11 mouse cellular contexts compared by ENCODE assay signal in the genomic region with DNA sequence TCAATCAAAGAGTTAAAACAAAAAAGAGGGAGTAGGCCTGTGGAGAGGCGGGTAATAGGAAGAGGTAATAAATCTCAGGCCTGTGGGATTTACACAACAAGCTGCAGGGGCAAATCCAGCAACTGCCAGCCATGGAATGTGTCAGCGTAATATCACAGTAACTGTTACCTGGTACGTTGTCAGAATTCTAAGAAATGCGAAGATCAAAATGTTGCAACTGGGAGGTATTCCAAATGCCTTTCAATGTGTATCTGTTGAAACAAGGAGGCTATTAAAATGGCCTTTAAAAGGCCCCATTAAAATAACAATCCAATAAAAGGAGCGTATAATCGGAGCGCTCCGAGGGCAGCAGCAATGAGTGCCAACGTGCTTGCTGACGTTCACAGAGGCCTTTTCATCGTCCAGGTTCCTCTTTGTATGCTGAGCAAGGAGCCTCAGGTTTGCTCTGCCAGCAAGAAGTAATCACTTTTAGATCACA.
DNase-seq lines count a peak whose midpoint lies in the region; ATAC-seq and TF ChIP-seq lines count a peak whose summit lies in the region.
"Had no signal": no experiment of that assay in that cellular context is flagged by ENCODE, and none has a peak within 500 bp of the region (broad histone marks: within the 10 kb centered on the region; RNA-seq: fewer than 3 reads in every experiment).

No protein-coding gene starts in this region.

- no peaks in the 10 kb centered on the region for H3K36me3 ChIP-seq in lung, embryonic 14.5 days (ENCODE audit: insufficient read depth)
- no peaks in the 10 kb centered on the region for H3K36me3 ChIP-seq in forebrain, postnatal 0 days (ENCODE audit: insufficient read depth)
- H3K36me3 ChIP-seq in hindbrain, embryonic 16.5 days (ENCODE audit: control insufficient read depth, insufficient read depth, low read length): no peaks in the 10 kb centered on the region
- no peaks in the 10 kb centered on the region for H3K36me3 ChIP-seq in midbrain, postnatal 0 days (ENCODE audit: insufficient read depth, low read length)

- no peak for TF ChIP-seq CTCF in lung, embryonic 14.5 days (IDR thresholded peaks at IDR 0.05; ENCODE audit: low read depth)
- no peak for TF ChIP-seq CTCF in forebrain, postnatal 0 days (IDR thresholded peaks at IDR 0.05; ENCODE audit: low read depth)
- no peak for TF ChIP-seq CTCF in midbrain, postnatal 0 days (IDR thresholded peaks at IDR 0.05)

- H3K4me3 ChIP-seq in lung, embryonic 14.5 days (ENCODE audit: low read depth, low read length): no peak overlapping the region
- H3K4me3 ChIP-seq in forebrain, postnatal 0 days (ENCODE audit: low read depth, low read length): no peak overlapping the region
- H3K4me3 ChIP-seq in hindbrain, embryonic 16.5 days (ENCODE audit: low read length): no peak overlapping the region
- no peak overlapping the region for H3K4me3 ChIP-seq in midbrain, postnatal 0 days (ENCODE audit: low read depth, low read length)

- DNase-seq in lung, embryonic 14.5 days: peak; percentile 50
- DNase-seq in lung, postnatal 14 days: no peak
- peak; percentile 5 for DNase-seq in forebrain, postnatal 0 days
- DNase-seq in midbrain, postnatal 0 days (ENCODE audit: low spot score): peak; percentile 32
- DNase-seq in cerebellum, postnatal 10 days: no peak
- no peak for DNase-seq in kidney, adult 8-10 months
- DNase-seq: cerebellum, adult 9-11 months; gastrocnemius, postnatal 25 days; kidney, postnatal 14 days; liver, postnatal 0 days had no signal

- H3K4me1 ChIP-seq in lung, embryonic 14.5 days (ENCODE audit: insufficient read depth): no peaks in the 10 kb centered on the region
- H3K4me1 ChIP-seq in forebrain, postnatal 0 days (ENCODE audit: insufficient read depth): no peaks in the 10 kb centered on the region
- peaks cover 2% of the 10 kb centered on the region; the same call in 1 of the 2 replicates for H3K4me1 ChIP-seq in hindbrain, embryonic 16.5 days (ENCODE audit: control insufficient read depth, insufficient read depth, low read depth, low read length)
- no peaks in the 10 kb centered on the region for H3K4me1 ChIP-seq in midbrain, postnatal 0 days (ENCODE audit: insufficient read depth, low read length)

- WGBS in lung, embryonic 14.5 days: 38% methylated on average over 11 of the region's 11 CpGs
- 18% methylated on average over 11 of the region's 11 CpGs for WGBS in forebrain, postnatal 0 days
- WGBS in hindbrain, embryonic 16.5 days: 25% methylated on average over 11 of the region's 11 CpGs
- WGBS in midbrain, postnatal 0 days: 31% methylated on average over 11 of the region's 11 CpGs

- H3K27ac ChIP-seq in lung, embryonic 14.5 days (ENCODE audit: low read depth): no peak overlapping the region
- H3K27ac ChIP-seq in forebrain, postnatal 0 days (ENCODE audit: low read depth, low read length): no peak overlapping the region
- no peak overlapping the region for H3K27ac ChIP-seq in hindbrain, embryonic 16.5 days (ENCODE audit: low read depth, low read length)
- H3K27ac ChIP-seq in midbrain, postnatal 0 days (ENCODE audit: low read depth, low read length): no peak overlapping the region

- H3K9ac ChIP-seq in lung, embryonic 14.5 days: no peak overlapping the region
- H3K9ac ChIP-seq in forebrain, postnatal 0 days: 0 out of 2 replicates have a peak overlapping the region, but pooled peaks have one; percentile 18
- H3K9ac ChIP-seq in hindbrain, embryonic 16.5 days (ENCODE audit: low read depth, low read length): no peak overlapping the region
- no peak overlapping the region for H3K9ac ChIP-seq in midbrain, postnatal 0 days (replicated peaks; ENCODE audit: low read length, poor library complexity, severe bottlenecking)
- H3K9ac ChIP-seq: liver, postnatal 0 days had no signal

- no peak overlapping the region for H3K4me2 ChIP-seq in lung, embryonic 14.5 days
- no peak overlapping the region for H3K4me2 ChIP-seq in forebrain, postnatal 0 days (ENCODE audit: low read depth)
- peak overlapping the region; percentile 16 for H3K4me2 ChIP-seq in hindbrain, embryonic 16.5 days (ENCODE audit: low read length)
- no peak overlapping the region for H3K4me2 ChIP-seq in midbrain, postnatal 0 days (ENCODE audit: low read depth, low read length, poor library complexity, severe bottlenecking)

- peak; percentile 52 for ATAC-seq in lung, embryonic 14.5 days (ENCODE audit: insufficient read depth)
- 0 out of 2 replicates have a peak, but pooled peaks have one; percentile 34 for ATAC-seq in forebrain, postnatal 0 days
- peak; percentile 77 for ATAC-seq in hindbrain, embryonic 16.5 days
- ATAC-seq in midbrain, postnatal 0 days (ENCODE audit: low FRiP score): no peak
- ATAC-seq: liver, postnatal 0 days had no signal

- no peaks in the 10 kb centered on the region for H3K27me3 ChIP-seq in lung, embryonic 14.5 days (ENCODE audit: insufficient read depth, low read length)
- no peaks in the 10 kb centered on the region for H3K27me3 ChIP-seq in forebrain, postnatal 0 days (ENCODE audit: insufficient read depth, low read length)
- no peaks in the 10 kb centered on the region for H3K27me3 ChIP-seq in hindbrain, embryonic 16.5 days (replicated peaks; ENCODE audit: control insufficient read depth, insufficient read depth, low read length)
- H3K27me3 ChIP-seq in midbrain, postnatal 0 days (ENCODE audit: insufficient read depth, low read length): no peaks in the 10 kb centered on the region

- H3K9me3 ChIP-seq in lung, embryonic 14.5 days (ENCODE audit: low read depth, low read length): no peaks in the 10 kb centered on the region
- H3K9me3 ChIP-seq in forebrain, postnatal 0 days (ENCODE audit: low read length): no peaks in the 10 kb centered on the region
- H3K9me3 ChIP-seq in hindbrain, embryonic 16.5 days (ENCODE audit: control insufficient read depth, low read length): no peaks in the 10 kb centered on the region
- H3K9me3 ChIP-seq in midbrain, postnatal 0 days (ENCODE audit: low read length): no peaks in the 10 kb centered on the region

Comparison
In these comparisons a context has a peak if more than half of its experiments do, and no peak if none do; other contexts are left out.
1. DNase-seq: peak in lung, embryonic 14.5 days (single experiment), forebrain, postnatal 0 days (single experiment) and midbrain, postnatal 0 days (single experiment); none in lung, postnatal 14 days (single experiment), cerebellum, postnatal 10 days (0 of 2) and kidney, adult 8-10 months (0 of 2).